Mouse (Mus musculus) cerebellum, adult 2 months (tissue): ENCODE measurements around the gene Flvcr1. TPM values are rescaled to one million over a fixed set of nuclear protein-coding genes. Genes with fewer than 3 reads are reported as not detected.

ENCODE experiments used
- DNase-seq, 2 experiments: peaks; one replicate each; pipeline ENCODE4 v3.0.0; 2021
- H3K27ac ChIP-seq: fragments of 200-500 bp; 2 replicates; pipeline ENCODE4 v1.5.1; 2012; ENCODE audit warnings: low read length, control low read depth, inconsistent platforms; ENCODE audit not compliant: insufficient read depth
- H3K27me3 ChIP-seq: fragments of 200-500 bp; 2 replicates; pipeline ENCODE4 v1.6.1; 2012; ENCODE audit warnings: inconsistent platforms, mild to moderate bottlenecking, low read length, moderate library complexity; ENCODE audit not compliant: control insufficient read depth, insufficient read depth
- H3K4me1 ChIP-seq: fragments of 200-500 bp; 2 replicates; pipeline ENCODE4 v1.6.1; 2011; ENCODE audit warnings: low read length; ENCODE audit not compliant: control insufficient read depth, insufficient read depth
- H3K4me3 ChIP-seq: fragments of 200-500 bp; replicated peaks from 2 replicates; pipeline ENCODE3; 2011; ENCODE audit warnings: mild to moderate bottlenecking, low read depth, low read length, control low read depth; ENCODE audit not compliant: insufficient read depth
- CTCF ChIP-seq: fragments of 200-500 bp; IDR thresholded peaks from 2 replicates; pipeline ENCODE4 v1.5.1; 2011; ENCODE audit warnings: low read depth, mild to moderate bottlenecking, control low read depth, low read length, moderate library complexity, borderline replicate concordance; ENCODE audit not compliant: insufficient read depth
- POLR2A ChIP-seq: fragments of 200-500 bp; IDR thresholded peaks from 2 replicates; pipeline ENCODE4 v1.6.1; 2011; ENCODE audit warnings: low read length, control low read depth, borderline replicate concordance; ENCODE audit not compliant: insufficient read depth
- WGBS: fragments of 180-500 bp; shearing (Covaris S2); methylation state at CpG from one replicate; pipeline ENCODE4 v1.1.7; 2018; 5-methylcytosine and 5-hydroxymethylcytosine counted together
- polyA plus RNA-seq: library from polyadenylated mRNA; depleted of rRNA; stranded (reverse); fragments of >200 nt; gene quantifications from 2 replicates; pipeline ENCODE4 v1.2.3, GENCODE M21; 2012; rRNA removed

Flvcr1 gene
- 24.0 and 24.3 TPM in 2 replicates for polyA plus RNA-seq

DNA sequence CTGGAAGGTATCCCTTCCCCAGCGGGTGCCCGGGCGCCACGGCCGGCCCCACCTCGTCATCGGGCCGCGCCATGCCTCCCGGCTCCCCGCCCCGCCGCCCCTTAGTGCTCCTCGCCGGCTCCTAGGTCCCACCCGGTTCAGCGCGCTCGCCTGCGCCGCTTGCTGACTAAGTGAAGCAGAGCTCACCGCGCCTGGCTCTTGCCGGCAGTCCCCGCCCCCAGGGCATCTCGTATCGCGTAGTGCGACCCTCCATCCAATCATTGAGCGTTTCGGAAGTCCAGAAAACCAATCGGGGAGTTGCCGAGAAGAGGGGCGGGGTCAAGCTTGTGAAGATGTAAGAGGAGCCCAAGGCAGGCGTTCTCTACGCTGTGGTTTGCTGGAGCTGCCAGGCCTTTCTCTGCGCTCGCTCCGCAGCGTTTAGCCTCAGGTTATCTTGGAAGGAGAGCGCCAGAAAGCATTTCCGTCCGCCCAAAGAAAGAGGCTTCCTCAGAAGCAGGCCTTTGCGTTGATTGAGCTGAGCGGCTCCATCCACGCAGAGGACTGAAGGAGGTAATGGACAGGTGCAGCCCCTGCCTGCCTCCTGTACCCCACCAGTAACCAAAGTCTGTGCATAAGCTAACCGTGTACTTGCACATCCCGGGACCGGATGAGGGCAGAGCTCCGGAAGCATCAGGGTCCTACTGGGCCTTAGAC is at the start of gene Flvcr1:
TSS of gene Flvcr1 (minus strand) at position 138 of the 693 bp plus-strand sequence.
- no peaks in the 10 kb centered on the region for H3K27me3 ChIP-seq
- under 1% methylated on average over 49 of the region's 50 CpGs for WGBS
- H3K4me3 ChIP-seq: peak within 1 kb of the TSS; percentile 79
- no peaks in the 10 kb centered on the region for H3K4me1 ChIP-seq
- DNase-seq: peak; percentile 98 to 99
- H3K27ac ChIP-seq: peak within 1 kb of the TSS; percentile 84
- TF ChIP-seq CTCF: no peak; the same call in 1 of the 2 replicates
- TF ChIP-seq POLR2A: peak; percentile 96

- TF ChIP-seq CTCF (peak; percentile 72; the same call in 1 of the 2 replicates), POLR2A (no peak)
Observed at GRCm38 (mm10) chr1:191075199-191075883, 49.4 kb upstream of the Flvcr1 start.

GRCm38 (mm10) chr1:191073486-191073885 is 47.5 kb upstream of the Flvcr1 start:
- TF ChIP-seq CTCF: no peak
- no peak for TF ChIP-seq POLR2A
- DNase-seq: no peak
- H3K4me1 ChIP-seq: no peaks in the 10 kb centered on the region
- no peak overlapping the region for H3K4me3 ChIP-seq
- WGBS: 82% methylated on average over 4 of the region's 4 CpGs
- H3K27ac ChIP-seq: no peak overlapping the region
- no peaks in the 10 kb centered on the region for H3K27me3 ChIP-seq

More at GRCm38 (mm10) chr1:191075199-191075883, 49.4 kb upstream of the Flvcr1 start:
- no peak overlapping the region for H3K4me3 ChIP-seq
- no peak overlapping the region for H3K27ac ChIP-seq
- no peaks in the 10 kb centered on the region for H3K4me1 ChIP-seq
- 59% methylated on average over 10 of the region's 10 CpGs for WGBS
- peak; percentile 43 to 50 for DNase-seq
- H3K27me3 ChIP-seq: no peaks in the 10 kb centered on the region

DNA sequence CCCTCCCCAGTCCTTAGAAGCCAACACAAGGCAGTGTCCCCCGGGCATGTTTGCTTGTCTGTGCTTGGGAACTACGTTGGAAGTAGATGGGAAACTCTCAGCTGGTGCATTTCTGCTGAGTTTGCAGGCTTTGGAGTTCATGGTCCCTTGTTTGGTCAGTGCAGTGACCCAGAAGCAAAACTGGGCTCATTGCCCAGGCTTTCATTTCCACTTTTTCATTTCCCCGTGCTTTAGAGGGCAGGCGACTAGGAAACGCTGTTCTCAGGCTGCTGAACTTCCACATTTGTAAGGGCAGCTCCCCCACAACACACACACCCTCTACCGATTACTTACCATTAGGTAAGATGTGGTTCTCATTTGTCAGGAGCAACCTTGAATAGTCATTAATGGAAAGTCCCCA is 47.0 kb upstream of the Flvcr1 start:
- DNase-seq: no peak
- TF ChIP-seq CTCF: no peak
- no peak for TF ChIP-seq POLR2A
- H3K27ac ChIP-seq: no peak overlapping the region
- WGBS: 38% methylated on average over 6 of the region's 6 CpGs
- no peak overlapping the region for H3K4me3 ChIP-seq
- H3K27me3 ChIP-seq: no peaks in the 10 kb centered on the region
- no peaks in the 10 kb centered on the region for H3K4me1 ChIP-seq

GRCm38 (mm10) chr1:191072329-191072913 is 46.5 kb upstream of the Flvcr1 start:
- 88% methylated on average over 16 of the region's 16 CpGs for WGBS
- Histone ChIP-seq H3K27ac (no peak overlapping the region), H3K27me3 (no peaks in the 10 kb centered on the region), H3K4me1 (no peaks in the 10 kb centered on the region), H3K4me3 (no peak overlapping the region)
- DNase-seq: no peak
- no peak for TF ChIP-seq CTCF
- TF ChIP-seq POLR2A: no peak

DNA sequence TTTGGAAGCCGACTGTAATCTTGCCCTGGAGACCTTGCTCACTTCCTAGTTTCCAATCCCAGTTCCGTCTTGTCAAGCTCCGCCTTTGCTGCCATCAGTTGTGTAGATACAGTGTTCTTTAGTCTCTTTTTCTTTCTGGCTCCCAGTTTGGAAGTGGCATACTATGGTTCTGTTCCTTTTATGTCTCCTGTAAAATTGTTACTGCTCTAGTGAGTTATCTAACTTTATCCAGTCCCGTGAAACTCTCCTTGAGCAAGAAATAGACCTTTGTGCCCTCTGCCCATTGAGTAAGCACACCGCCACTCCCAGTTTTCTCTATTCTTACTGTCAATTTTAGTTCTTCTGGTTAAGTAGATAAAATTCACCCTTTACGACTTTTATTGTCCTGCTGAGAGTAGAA is 45.7 kb upstream of the Flvcr1 start:
- Histone ChIP-seq H3K27ac (no peak overlapping the region), H3K27me3 (no peaks in the 10 kb centered on the region), H3K4me1 (no peaks in the 10 kb centered on the region), H3K4me3 (no peak overlapping the region)
- no peak for DNase-seq
- WGBS: 89% methylated on average over 6 of the region's 6 CpGs
- TF ChIP-seq POLR2A: no peak
- no peak for TF ChIP-seq CTCF

GRCm38 (mm10) chr1:191070259-191070658 is 44.3 kb upstream of the Flvcr1 start:
- H3K4me1 ChIP-seq: no peaks in the 10 kb centered on the region
- no peak overlapping the region for H3K27ac ChIP-seq
- no peaks in the 10 kb centered on the region for H3K27me3 ChIP-seq
- WGBS: 75% methylated on average over 4 of the region's 4 CpGs
- no peak overlapping the region for H3K4me3 ChIP-seq
- no peak for TF ChIP-seq POLR2A
- no peak for TF ChIP-seq CTCF
- DNase-seq: no peak
